Comparison of ENCODE assay signal across 22 mouse cellular contexts in genomic region chr1:152915766-152916165, GRCm38 (mm10). TPM values are rescaled to one million over a fixed set of nuclear protein-coding genes. Genes with fewer than 3 reads are reported as not detected.
DNase-seq lines count a peak whose midpoint lies in the region; TF ChIP-seq lines count a peak whose summit lies in the region.
"Had no signal": no experiment of that assay in that cellular context is flagged by ENCODE, and none has a peak within 500 bp of the region (broad histone marks: within the 10 kb centered on the region; RNA-seq: fewer than 3 reads in every experiment).

No protein-coding gene starts in this region.

- no peaks in the 10 kb centered on the region for H3K9me3 ChIP-seq in ES-Bruce4 (replicated peaks; ENCODE audit: control insufficient read depth, insufficient read depth, low read length, poor library complexity, severe bottlenecking)
- H3K9me3 ChIP-seq in ES-E14 (ENCODE audit: control insufficient read depth, insufficient read depth, low read depth, low read length): no peaks in the 10 kb centered on the region
- H3K9me3 ChIP-seq: embryonic facial prominence, embryonic 10.5 days; embryonic facial prominence, embryonic 12.5 days; forebrain, embryonic 13.5 days; forebrain, embryonic 15.5 days had no signal

- H3K4me3 ChIP-seq in ES-Bruce4 (ENCODE audit: low read depth, low read length) (no peak overlapping the region), ES-E14 (ENCODE audit: insufficient read depth in 1 of 2, low read depth in 1 of 2, low read length in 2 of 2, poor library complexity in 1 of 2, severe bottlenecking in 1 of 2) (no peak overlapping the region)
- H3K4me3 ChIP-seq: embryonic facial prominence, embryonic 10.5 days; embryonic facial prominence, embryonic 12.5 days; forebrain, embryonic 13.5 days; forebrain, embryonic 15.5 days had no signal

- H3K4me1 ChIP-seq in ES-Bruce4 (ENCODE audit: control insufficient read depth, insufficient read depth, low read length): no peaks in the 10 kb centered on the region
- peaks cover 14 to 19% of the 10 kb centered on the region in 2 experiments for H3K4me1 ChIP-seq in ES-E14 (ENCODE audit: control insufficient read depth in 2 of 2, insufficient read depth in 2 of 2, low read length in 2 of 2, poor library complexity in 1 of 2)
- H3K4me1 ChIP-seq: embryonic facial prominence, embryonic 10.5 days; embryonic facial prominence, embryonic 12.5 days; forebrain, embryonic 15.5 days had no signal

- no peak for TF ChIP-seq POLR2A in ES-Bruce4 (IDR thresholded peaks at IDR 0.05; ENCODE audit: insufficient read depth, low read length)

- no peak for TF ChIP-seq CTCF in ES-Bruce4 (IDR thresholded peaks at IDR 0.05; ENCODE audit: low read depth, low read length)

- DNase-seq in ES-E14 (ENCODE audit: low read depth, low spot score): peak; percentile 60
- peak; percentile 36 for DNase-seq in WW6 (ENCODE audit: low read depth, low spot score)
- DNase-seq in yolk sac, embryonic 10.5 days (ENCODE audit: low spot score): peak; percentile 56
- no peak for DNase-seq in embryo, embryonic 10 days (ENCODE audit: low spot score)
- no peak for DNase-seq in cerebellum, adult 9-10 months
- DNase-seq in lung, postnatal 36 days: no peak
- DNase-seq: adrenal gland, adult 8-10 months; adrenal gland, postnatal 14 days; adrenal gland, postnatal 36 days; B cell, adult 2 months; cerebellum, adult 11-12 months; cerebellum, adult 2 months; cerebellum, adult 9-11 months; cerebellum, postnatal 14 days; cerebellum, postnatal 36 days; forebrain, postnatal 0 days had no signal

- no peaks in the 10 kb centered on the region for H3K36me3 ChIP-seq in ES-Bruce4 (ENCODE audit: control insufficient read depth, insufficient read depth, low read length, poor library complexity, severe bottlenecking)
- no peaks in the 10 kb centered on the region for H3K36me3 ChIP-seq in ES-E14 (ENCODE audit: control insufficient read depth, insufficient read depth, low read length, poor library complexity, severe bottlenecking)
- H3K36me3 ChIP-seq: embryonic facial prominence, embryonic 10.5 days; embryonic facial prominence, embryonic 12.5 days; forebrain, embryonic 15.5 days had no signal

- no peaks in the 10 kb centered on the region for H3K27me3 ChIP-seq in ES-Bruce4 (ENCODE audit: control insufficient read depth, insufficient read depth, low read length, poor library complexity, severe bottlenecking)
- H3K27me3 ChIP-seq: CH12.LX; embryonic facial prominence, embryonic 12.5 days; forebrain, embryonic 13.5 days; forebrain, embryonic 15.5 days had no signal

- H3K27ac ChIP-seq in ES-Bruce4 (ENCODE audit: insufficient read depth, low read length) (peak overlapping the region; percentile 91), ES-E14 (ENCODE audit: insufficient read depth, low read depth, low read length, poor library complexity, severe bottlenecking) (peak overlapping the region; percentile 87)
- H3K27ac ChIP-seq: embryonic facial prominence, embryonic 10.5 days; embryonic facial prominence, embryonic 12.5 days; forebrain, embryonic 13.5 days; forebrain, embryonic 15.5 days had no signal

- in situ Hi-C loops in ES-E14 (cut with MboI; ENCODE audit: low sequenced_read_pairs in 2 of 2, unreplicated experiment in 2 of 2): no loop called here

- peak; percentile 99 for TF ChIP-seq EP300 in ES-Bruce4 (IDR thresholded peaks at IDR 0.05; ENCODE audit: insufficient read depth, low read depth, low read length)

- peak overlapping the region; percentile 5 for H3K9ac ChIP-seq in ES-Bruce4 (ENCODE audit: low read depth, poor library complexity, severe bottlenecking)
- H3K9ac ChIP-seq in ES-E14 (ENCODE audit: insufficient read depth, low read depth, low read length, poor library complexity, severe bottlenecking): no peak overlapping the region
- H3K9ac ChIP-seq: embryonic facial prominence, embryonic 12.5 days; forebrain, embryonic 13.5 days; forebrain, embryonic 15.5 days; forebrain, postnatal 0 days had no signal

TF ChIP-seq in ES-E14, 5 proteins besides CTCF, POLR2A, EP300 and RAD21:
- TF ChIP-seq CHD2 (IDR thresholded peaks at IDR 0.05; ENCODE audit: low read depth, low read length): peak; percentile 28; the same call in 1 of the 2 replicates
- no peak for TF ChIP-seq HCFC1 (IDR thresholded peaks at IDR 0.05; ENCODE audit: borderline replicate concordance, insufficient read depth, low read length)
- TF ChIP-seq MAFK (IDR thresholded peaks at IDR 0.05; ENCODE audit: insufficient read depth, low read depth, low read length): no peak
- TF ChIP-seq ZNF384 (IDR thresholded peaks at IDR 0.05; ENCODE audit: low read depth, low read length): no peak

RNA-seq across cellular contexts. Expression of gene Smg7, which starts 13.3 kb away (rescaled TPM):
- polyA plus RNA-seq in ES-Bruce4 (2011; ENCODE audit: insufficient read depth, insufficient read length, low read depth, missing spikeins): 144 and 156 TPM in 2 replicates
- total RNA-seq in ES-E14 (2012; rRNA removed): 86.7 and 88.4 TPM in 2 replicates

RNA-seq across cellular contexts. Expression of gene Nmnat2, which starts 39.0 kb away (rescaled TPM):
- 31.1 and 35.6 TPM in 2 replicates for polyA plus RNA-seq in ES-Bruce4 (2011; ENCODE audit: insufficient read depth, insufficient read length, low read depth, missing spikeins)
- total RNA-seq in ES-E14 (2012; rRNA removed): 15.0 and 24.8 TPM in 2 replicates

Comparison
In these comparisons a context has a peak if more than half of its experiments do, and no peak if none do; other contexts are left out.
1. DNase-seq: peak in ES-E14 (single experiment), WW6 (single experiment) and yolk sac, embryonic 10.5 days (single experiment); none in embryo, embryonic 10 days (single experiment), cerebellum, adult 9-10 months (single experiment) and lung, postnatal 36 days (single experiment).